Mouse (Mus musculus): ENCODE measurements around the gene Bcl2l13. TPM values are rescaled to one million over a fixed set of nuclear protein-coding genes. Genes with fewer than 3 reads are reported as not detected.

Bcl2l13 gene
- total RNA-seq, 1 experiment from 2014 or later: 88.2 TPM

- DNase-seq: no peak
Observed at GRCm38 (mm10) chr6:120929421-120929820, 93.4 kb downstream of the Bcl2l13 start.

GRCm38 (mm10) chr6:120930450-120931306, 94.7 kb downstream of the Bcl2l13 start:
- no peak for DNase-seq

- DNase-seq: no peak
Observed at GRCm38 (mm10) chr6:120932597-120932996, 96.6 kb downstream of the Bcl2l13 start.

GRCm38 (mm10) chr6:120933670-120934069, 97.7 kb downstream of the Bcl2l13 start:
- no peak for DNase-seq

- DNase-seq: no peak
Observed at GRCm38 (mm10) chr6:120934176-120934575, 98.2 kb downstream of the Bcl2l13 start.

GRCm38 (mm10) chr6:120937104-120937617, 101.1 kb downstream of the Bcl2l13 start:
- no peak for DNase-seq

GRCm38 (mm10) chr6:120937999-120938608, 102.1 kb downstream of the Bcl2l13 start:
- DNase-seq: no peak

GRCm38 (mm10) chr6:120938763-120939450, 102.9 kb downstream of the Bcl2l13 start:
- DNase-seq: no peak

GRCm38 (mm10) chr6:120939783-120940182, 103.8 kb downstream of the Bcl2l13 start:
- no peak for DNase-seq

GRCm38 (mm10) chr6:120940446-120941083, 104.6 kb downstream of the Bcl2l13 start:
- DNase-seq: no peak

GRCm38 (mm10) chr6:120941084-120941481, 105.1 kb downstream of the Bcl2l13 start:
- DNase-seq: no peak

- DNase-seq: no peak
Observed at GRCm38 (mm10) chr6:120941575-120941974, 105.6 kb downstream of the Bcl2l13 start.

Small RNAs within 50 kb of the gene (microRNA-seq; reads per million reads assigned to microRNA genes)
- gene Gm25193: 0 reads per million in 2 experiments

Other genes starting within 250 kb of the Bcl2l13 start
- 16.3 and 20.4 TPM in 2 replicates for gene Cecr2, start 169.8 kb upstream of the Bcl2l13 start, total RNA-seq (2021)
- 0.22 and 0.49 TPM in 2 replicates for gene Slc25a18, start 62.6 kb upstream of the Bcl2l13 start, total RNA-seq (2021)
- 267 and 275 TPM in 2 replicates for gene Atp6v1e1, start 13.4 kb upstream of the Bcl2l13 start, total RNA-seq (2021)
- gene Bid, start 80.6 kb downstream of the Bcl2l13 start, total RNA-seq (2021): 4.7 and 7.5 TPM in 2 replicates